Mouse (Mus musculus) Muller cell, postnatal 12 days (primary cell): ENCODE measurements at regions not wholly inside any gene's neighbourhood (a gene's known extent, or its start where the extent isn't known, plus 50 kb on each side); places are given as distances from the start of the nearest gene placed in this dataset.

Experiments
- DNase-seq: peaks from one replicate; pipeline ENCODE4 v3.0.0-alpha.2; 2015; ENCODE audit errors: inconsistent ontology term

DNA sequence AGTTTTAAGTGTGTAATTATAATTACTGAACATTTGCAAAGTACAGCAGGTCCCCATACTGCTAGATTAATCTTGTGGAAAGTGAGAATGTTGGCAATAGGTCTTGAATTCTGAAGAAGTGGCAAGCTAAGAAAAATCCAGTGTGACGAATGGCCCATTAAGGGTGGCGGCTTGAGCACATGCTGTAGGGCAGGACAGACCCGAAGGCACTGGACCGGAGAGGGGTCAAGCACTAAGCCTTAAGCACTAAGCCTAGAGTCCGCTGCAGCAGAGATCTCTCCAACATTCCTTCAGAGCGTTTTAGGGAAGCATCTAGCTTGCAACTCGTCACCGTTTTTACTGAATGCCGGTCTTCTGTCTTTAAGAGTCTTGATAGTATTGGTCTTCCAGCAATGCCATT lies 105.6 kb downstream of the Aldh8a1 start:
- DNase-seq = no peak

DNA sequence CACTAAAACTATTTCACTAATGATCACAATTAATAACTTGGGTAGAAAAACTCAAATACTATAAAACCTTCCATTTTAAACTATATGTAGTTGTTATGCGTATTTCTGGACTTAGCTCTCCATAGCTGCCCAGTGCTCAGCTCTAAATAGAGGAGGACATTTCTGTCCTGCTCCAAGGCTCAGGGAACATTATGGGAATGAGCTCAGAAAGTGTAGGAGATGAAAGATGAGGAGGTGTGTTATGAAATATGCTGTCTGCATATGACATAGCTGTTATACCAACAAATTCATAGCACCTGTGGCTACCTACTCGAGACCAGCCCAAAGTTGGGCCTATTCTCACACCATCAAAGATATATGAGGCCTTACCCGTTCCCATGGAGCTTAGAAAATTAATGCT lies 106.3 kb downstream of the Aldh8a1 start:
- no peak for DNase-seq

DNA sequence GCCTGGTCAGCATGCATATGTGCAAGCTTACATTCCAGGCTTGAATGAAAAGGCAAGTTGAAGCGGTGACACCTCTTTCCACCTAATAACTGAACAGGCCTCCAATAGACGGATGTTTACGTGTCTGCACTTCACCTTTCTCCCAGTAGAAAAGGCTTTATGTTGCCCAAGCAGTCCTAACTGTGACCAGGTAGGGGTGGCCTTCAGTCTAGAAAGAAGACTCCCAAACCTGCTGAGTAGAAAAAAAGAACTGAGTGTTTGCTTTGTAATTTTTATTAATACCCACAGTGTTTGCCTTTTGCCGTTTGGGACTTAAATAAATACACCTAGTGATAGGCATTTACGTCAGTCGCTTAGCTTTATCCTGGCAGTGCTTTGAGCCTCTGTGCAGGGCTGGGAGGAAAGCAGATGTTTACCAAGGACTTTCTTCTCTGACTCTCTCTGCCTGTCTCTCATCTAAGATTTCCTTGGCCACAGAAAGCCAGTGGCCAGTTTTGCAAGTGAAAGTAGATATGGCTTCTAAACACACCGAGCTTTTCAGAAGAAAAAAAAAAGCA lies 104.5 kb upstream of the 1700020N01Rik start:
- no peak for DNase-seq

DNA sequence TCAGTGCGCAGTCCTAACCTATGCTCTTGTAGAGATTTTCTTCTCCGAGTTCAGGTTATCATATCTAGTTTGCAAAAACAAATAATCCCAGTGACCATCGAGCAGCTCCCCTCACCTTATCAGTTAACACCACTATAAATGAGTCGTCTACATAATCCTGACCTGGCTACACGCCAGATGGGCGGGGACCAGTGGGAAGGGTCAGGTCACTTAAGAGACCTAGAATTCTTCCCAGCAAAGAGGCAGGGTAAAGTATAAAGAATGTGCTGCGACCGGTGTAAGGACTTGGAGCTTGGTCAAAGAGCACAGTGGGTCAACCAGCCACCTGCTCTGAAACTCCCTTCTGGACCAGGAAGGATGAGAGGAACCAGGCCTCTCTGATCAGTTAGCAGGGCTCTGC lies 102.0 kb upstream of the 1700020N01Rik start:
- DNase-seq = no peak

DNA sequence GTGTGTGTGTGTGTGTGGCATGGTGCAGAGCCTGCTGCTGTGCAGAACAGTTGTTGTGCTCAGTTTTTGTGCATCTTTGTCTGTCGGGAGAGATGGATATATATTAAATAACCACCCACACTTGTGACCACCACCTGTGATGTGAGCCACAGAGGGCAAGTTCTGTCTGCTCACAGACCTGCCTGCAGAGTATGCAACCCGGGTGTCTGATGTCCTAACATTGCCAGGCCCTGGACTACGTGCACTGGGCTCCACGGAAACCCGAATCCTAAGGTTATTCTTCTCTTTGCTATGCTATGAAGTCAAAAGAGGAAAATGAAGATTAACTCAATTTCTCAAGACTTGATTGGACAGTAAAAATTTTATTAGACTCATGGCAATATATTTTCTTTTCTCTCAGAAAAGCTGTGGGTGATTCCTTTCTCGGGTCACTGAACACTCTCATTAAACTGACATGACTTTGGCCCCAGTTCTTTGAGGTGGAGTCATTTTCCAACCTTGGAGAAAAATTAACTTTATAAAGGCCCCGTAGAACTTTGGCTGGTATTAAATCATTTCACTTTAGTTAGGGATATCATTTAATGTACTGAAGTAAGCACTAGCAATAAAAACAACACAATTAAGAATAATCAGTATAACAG lies 100.6 kb upstream of the 1700020N01Rik start:
- no peak for DNase-seq

DNA sequence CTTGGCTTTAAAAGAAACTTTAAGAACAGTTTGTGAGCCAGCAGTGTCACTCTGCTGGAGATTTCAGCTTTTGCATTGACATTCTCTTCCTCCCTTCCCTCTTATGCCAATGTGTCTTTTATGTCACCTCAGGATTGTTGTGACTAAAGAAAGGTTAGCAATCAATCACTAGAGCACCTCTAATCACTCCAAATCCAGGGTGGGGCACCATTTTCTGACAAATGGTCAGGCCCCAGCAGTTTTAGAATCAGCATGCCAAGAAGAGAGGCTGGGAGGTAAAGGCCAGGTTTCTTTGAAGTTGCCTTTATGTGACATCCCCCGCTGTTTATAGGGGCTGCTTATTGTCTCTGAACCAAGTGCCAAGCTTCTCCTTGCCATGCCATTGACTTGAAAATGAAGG lies 98.4 kb upstream of the 1700020N01Rik start:
- DNase-seq = no peak

DNA sequence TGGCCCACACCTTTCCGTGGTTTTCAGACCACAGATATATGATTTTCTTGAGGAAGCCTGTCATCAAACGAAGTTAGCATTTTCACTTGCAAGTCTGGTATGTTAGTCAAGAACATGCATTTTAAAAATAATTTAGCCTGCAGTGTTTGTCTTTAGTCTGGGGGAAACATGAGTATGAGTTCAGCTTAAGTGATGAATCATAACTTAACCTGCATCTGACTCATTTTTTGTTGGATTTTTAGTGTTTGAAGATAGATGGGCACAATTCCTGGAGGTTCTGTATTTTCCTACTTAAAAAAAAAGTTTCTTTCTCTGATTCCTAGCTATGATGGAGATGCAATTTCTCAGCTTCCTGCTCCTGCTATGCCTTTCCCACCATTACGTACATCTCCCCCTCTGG lies 95.8 kb upstream of the 1700020N01Rik start:
- no peak for DNase-seq

DNA sequence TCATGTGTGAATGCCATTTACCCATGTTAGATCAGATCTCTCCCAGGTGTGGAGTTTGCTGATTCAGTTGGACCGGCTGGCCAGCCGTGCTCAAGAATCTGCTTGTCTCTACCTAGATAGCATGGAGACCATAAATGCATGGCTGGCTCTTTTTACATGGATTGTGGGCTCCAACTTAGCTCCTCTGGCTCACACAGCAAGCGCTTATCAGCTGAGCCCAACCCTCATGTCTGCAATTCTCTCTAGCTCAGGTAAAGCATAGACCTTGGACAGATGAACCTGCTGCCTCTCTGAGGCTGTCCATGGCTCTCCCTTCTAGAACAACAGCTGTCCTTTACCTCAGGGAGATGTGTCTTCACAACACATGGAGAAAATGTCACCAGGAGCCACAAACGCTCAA lies 94.8 kb upstream of the 1700020N01Rik start:
- DNase-seq = no peak

DNA sequence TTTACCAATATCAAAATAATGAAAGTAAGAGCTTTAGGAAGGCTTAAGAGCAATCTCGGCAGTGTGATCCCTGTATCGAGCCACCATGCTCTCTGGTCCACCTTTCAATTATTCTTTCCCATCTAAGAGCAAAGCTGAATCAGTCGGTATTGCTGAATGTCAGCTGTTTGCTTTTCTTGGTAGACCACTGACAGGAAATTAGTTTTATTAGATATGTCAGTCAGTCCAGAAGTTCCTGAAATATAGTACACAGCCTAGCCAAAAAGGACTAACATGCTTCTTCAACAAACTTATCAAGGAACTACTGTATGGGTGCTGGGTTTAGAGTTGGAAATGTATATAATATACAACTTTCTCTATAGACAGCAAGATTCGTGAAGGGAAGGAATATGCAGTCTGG lies 91.3 kb upstream of the 1700020N01Rik start:
- DNase-seq = no peak

DNA sequence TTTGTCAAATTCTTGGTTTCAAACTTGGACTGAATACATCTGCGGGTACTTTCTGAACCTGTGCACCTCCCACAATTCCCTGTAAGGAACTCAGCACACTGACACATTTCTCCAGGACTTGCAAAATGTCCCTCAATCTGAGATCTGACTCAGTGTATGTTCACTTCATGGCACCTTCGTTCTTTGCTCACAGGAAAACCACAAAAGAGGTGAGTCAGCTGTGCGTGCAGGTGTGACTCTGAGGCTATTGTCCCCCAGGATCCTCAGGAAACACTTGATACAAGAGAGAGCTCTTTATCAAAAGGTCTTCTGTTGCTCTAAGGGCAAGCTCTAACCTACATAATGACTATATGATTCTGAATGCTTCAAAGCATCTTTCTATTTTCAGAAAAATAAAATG lies 88.5 kb upstream of the 1700020N01Rik start:
- DNase-seq = no peak

DNA sequence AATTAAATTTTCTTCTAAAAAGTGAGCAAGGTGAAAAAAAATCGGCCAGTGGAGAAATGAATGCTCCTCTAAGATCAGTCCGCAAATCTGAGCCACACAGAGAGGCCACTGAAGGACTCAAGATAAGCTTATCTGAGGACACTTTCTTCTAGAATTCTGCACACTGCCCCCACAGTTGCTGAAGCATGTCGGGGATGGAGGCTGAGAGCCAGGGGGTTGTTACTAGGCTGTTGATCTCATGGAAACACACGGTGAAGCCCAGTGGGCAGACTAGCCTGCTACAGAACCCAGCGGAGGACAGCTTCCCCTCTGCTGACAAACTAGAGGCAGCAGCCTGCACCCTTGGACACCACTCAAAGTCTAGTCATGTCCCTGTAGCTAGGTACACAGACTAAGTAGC lies 81.6 kb upstream of the 1700020N01Rik start:
- no peak for DNase-seq

DNA sequence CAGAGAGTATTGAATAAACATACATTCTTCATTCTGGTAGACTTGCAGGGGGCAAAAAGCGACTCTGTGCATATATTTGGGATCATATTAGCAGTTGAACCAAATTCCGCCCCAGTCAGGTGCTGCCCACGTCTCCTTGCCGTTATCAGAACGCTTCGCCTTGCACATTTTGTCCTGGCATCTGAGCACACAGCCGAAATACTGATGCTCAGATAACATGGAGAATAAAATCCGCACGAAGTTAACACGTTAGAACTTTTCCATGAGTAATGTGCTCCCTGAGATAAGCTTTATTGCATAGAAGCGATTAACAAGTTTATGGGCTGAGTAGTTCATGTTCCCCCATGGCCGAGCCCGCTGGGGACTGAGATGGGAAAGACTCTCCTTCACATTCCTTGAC lies 80.5 kb upstream of the 1700020N01Rik start:
- no peak for DNase-seq

DNA sequence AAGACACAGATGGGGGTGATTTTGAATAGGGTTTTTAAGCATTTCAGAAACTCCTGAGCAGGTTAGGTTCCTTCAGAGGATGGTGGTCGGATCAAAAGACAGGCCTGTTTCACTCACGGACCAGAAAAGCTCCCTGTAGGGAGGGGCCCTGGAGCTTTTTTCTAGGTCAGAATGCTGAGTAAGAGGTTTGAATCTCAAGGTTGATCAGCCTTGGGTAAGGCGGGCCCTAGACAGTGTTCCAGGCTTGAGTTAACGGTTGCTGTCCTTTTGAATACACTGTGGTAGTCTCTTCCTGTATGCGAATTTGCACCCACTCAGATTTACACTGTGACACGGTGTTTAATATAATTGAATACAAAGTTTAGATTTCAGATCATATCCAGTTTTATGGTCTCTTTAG lies 75.2 kb upstream of the 1700020N01Rik start:
- DNase-seq = no peak

DNA sequence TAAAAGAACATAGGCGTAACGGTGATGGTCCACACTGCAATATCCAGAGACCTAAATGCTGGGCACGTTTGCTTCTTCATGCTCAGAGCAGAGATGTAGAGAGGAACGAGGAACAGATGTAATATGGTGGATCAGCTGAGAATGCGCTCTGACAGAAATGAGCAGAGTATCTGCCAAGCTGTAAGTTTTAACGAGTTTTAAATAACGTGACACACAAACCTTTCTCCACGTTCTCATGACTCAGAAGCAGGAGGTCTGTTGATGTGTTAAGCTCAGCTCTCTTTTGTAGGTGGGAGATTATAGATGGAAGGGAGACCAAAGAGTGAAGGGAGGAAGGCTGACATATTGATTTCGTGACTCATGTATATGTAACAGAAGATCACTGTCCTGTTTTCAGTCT lies 72.1 kb upstream of the 1700020N01Rik start:
- DNase-seq = no peak

DNA sequence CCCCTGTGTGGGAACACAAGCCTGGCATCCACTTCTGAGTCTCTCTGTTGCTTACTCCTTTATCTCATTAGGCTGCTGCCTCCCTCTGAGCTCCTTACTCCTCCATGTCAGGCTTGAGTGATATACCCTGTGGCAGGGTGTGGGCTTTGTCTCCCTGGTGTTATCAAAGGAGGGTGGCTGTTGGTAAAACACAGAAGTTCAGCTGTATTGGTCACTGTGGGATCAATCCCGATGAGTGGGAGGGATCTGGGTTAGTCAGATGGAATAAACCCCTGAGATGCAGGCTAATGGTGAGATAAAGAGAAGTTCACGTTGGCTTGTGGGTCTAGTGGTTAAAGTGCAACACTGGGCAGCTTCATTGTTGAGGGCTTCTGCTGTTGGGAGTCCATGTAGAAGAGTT lies 67.4 kb upstream of the 1700020N01Rik start:
- no peak for DNase-seq

DNA sequence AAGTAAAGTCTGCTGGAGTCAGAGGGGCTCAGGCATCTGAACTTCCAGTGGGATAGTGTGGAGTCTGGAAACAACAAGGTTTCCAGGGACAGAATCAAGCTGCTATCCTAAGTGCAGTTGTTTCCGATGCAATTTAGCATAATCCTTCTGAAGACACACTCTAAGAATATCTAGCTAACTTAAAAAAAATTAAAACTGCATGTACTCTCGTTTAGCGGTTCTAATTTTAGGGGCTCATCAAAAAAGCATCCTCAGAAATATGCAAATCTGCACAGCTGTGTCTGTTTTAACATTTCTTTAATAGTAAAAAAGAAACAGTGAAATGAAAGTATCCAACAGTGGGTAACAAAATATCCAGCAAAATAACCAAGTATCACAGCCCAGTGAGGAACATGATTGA lies 64.5 kb upstream of the 1700020N01Rik start:
- DNase-seq = no peak

DNA sequence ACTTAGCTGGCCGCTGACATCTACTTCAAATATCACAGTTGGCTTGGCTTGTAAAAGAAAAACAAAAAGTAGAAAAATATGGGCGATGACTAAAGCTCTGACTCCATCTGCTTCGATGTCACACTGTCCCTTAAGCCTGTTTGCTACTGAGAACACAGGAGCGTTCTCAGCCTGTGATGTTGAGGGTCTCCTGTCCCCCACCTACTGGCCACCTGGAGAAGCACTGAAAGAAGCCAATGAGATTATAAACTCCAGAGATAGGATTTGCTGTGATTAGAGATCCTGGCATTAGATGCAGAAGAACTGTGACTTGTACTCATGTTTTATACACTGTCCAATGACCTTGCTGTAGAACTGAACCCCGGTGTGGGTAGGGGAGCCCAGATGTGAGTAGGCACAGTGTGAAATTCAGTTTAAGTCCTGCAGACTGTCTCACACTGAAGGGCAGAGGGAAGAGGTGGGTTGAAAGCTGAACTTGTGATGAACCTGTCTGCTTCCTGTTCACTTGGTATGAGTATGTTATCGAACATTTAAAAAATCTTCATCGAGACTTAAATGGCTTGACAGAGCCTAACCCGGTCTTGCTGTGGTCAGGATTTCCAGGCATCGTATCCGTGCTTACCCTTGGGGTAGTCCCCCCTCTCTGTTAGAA lies 63.7 kb upstream of the 1700020N01Rik start:
- no peak for DNase-seq

DNA sequence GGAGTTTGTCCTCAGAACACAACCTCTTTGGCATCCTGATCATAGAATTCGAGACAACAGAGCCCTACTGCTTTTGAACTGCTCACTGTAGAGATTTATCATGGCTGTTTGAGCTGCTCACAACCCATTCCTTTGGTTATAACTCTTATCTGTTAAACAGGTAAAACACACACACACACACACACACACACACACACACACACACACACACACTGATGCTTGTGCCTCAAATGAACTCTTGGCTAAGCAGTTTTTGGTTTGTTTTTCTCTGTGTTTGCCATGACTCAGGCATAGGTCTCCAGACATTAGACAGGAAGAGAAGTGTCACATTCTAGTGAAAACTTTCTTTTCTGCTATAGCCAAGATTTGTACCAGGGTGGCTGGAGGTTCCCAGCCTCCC lies 60.8 kb upstream of the 1700020N01Rik start:
- no peak for DNase-seq

DNA sequence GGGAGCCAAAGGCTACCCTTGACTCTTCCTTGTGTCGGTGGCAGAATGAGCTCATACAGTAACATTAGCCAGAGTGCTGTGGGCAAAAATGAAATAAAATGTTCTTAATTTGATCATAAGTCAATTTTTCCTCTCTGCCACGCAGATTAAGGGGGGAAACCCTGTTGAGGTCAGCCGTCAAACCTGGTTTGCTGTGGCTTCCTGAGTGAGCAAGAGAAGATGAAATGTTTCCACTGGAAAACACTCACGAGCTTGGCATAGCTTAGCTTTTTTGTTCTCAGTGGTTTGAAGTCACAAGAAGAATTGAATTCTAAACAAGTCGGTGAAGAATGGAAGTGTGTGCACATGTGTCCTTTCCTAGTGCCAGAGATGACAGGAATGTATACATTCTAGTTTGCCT lies 57.3 kb upstream of the 1700020N01Rik start:
- peak; percentile 30 for DNase-seq

DNA sequence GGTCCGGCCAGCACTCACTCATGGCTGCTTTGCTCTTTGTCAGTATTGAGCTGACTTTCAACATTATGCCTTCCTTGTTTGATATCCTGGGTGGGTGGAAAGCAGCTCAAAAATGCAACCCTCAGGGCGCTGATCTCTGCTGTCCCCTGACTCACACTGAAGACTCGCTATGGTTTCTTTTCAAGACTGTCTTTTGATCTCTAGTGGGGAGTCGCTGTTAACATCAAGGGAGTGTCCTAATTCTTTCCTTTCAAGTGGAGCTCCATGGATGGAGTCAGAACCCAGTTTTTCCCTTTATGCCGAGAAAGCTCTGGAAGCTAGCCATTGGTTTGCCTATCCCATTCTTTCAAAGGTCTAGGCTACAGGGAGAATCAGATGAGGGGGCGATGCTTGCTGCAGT lies 54.5 kb upstream of the 1700020N01Rik start:
- DNase-seq = peak; percentile 76
